Mouse (Mus musculus) cerebellum, postnatal 14 days (tissue): ENCODE measurements around the gene Jsrp1.
"Not testable (repeated sequence)": the region's sequence is repeated elsewhere in the genome, so short reads cannot be mapped to it uniquely, and the experiment has no call there.

ENCODE experiments used
- DNase-seq, 2 experiments: peaks; one replicate each; pipeline ENCODE4 v3.0.0; 2021; ENCODE audit warnings: mixed read lengths in 2 of 2

The Jsrp1 gene

GRCm38 (mm10) chr10:80831136-80831535, 17.8 kb upstream of the Jsrp1 start:
- peak in 1 of 2 experiments; percentile 50 for DNase-seq

- DNase-seq: no peak
These were observed 16.3 kb upstream of the Jsrp1 start for GRCm38 (mm10) chr10:80829359-80830278.

GRCm38 (mm10) chr10:80828587-80828986, 15.3 kb upstream of the Jsrp1 start:
- not testable (repeated sequence) for DNase-seq

- DNase-seq: no peak
These were observed 14.6 kb upstream of the Jsrp1 start for GRCm38 (mm10) chr10:80827870-80828420.

GRCm38 (mm10) chr10:80827063-80827869, 14.0 kb upstream of the Jsrp1 start:
- DNase-seq: no peak

DNA sequence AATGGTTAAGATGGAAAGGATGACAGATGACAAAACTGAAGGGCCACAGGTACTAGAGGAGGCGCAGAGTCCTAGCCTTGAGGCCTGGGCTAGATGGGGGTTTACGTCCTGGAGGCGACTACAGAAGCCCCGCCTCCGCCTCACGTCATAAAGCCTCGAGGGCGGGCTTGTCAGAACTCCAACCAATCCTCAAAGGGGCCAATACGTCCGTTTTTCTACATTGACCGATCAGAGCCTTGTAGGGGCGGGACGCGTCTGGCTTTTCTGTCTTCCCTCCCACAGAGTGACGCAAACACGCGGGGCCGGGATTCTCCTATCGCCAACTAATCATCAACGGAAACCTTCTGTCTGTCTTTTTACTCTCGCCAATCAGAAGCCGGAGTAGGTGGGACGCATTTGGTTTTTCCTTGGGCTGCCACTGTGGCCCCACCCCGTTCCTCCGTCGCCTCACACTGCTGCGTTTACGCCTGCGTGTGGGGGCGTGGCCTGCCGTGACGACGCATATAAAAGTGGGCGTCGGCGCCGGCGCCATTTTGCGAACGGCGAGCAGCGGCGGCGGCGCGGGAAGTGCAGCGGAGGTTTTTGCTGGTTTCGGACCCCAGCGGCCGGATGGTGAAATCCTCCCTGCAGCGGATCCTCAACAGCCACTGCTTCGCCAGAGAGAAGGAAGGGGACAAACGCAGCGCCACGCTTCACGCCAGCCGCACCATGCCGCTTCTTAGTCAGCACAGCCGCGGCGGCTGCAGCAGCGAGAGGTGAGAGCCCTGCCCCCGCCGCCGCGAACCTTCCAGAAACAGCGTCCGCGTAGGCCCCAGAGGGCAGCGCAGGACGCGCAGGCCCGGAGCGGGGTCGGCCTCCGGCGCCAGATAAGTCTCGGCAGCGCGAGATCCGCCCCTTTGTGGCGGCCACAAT, 13.1 kb upstream of the Jsrp1 start, which contains the start of gene Oaz1:
Gene Oaz1, plus strand, starts transcription at position 506 of the 912 bp plus-strand sequence.
- peak; percentile 99 for DNase-seq

GRCm38 (mm10) chr10:80824827-80825226, 11.5 kb upstream of the Jsrp1 start:
- DNase-seq: no peak

- DNase-seq: no peak
These were observed 10.7 kb upstream of the Jsrp1 start for GRCm38 (mm10) chr10:80823847-80824643.

GRCm38 (mm10) chr10:80823316-80823715, 10.0 kb upstream of the Jsrp1 start:
- no peak for DNase-seq

DNA sequence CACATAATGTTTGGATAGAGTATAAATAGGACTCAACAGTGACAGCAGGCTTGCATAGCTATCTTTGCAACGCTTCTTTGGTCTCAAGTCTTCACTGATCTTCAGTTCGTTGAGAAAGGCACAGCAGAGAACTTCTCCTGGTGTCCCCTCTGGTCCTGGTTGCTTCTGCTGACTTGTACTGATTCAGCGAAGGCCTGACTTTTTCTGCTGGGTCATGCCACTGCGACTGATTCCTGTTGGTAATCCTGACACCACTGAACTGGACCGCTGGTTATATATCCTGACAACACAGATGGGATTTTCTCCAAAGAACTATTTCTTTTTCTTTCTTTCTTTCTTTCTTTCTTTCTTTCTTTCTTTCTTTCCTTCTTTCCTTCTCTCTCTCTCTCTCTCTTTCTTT, 9.2 kb upstream of the Jsrp1 start:
- no peak for DNase-seq

DNA sequence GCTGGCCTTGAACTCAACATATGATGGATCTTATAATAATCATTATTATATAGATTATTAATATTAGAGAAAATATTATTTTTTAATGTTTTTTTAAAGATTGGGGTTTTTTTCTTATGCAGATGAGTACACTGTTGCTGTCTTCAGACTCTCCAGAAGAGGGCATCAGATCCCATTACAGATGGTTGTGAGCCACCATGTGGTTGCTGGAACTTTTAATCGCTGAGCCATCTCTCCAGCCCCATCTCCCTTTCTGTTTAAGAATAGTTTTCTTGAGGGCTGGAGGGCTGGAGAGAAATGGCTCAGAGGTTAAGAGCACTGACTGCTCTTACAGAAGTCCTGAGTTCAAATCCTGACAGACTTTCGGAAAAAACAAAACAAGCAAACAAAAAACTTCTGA, 8.7 kb upstream of the Jsrp1 start:
- peak in 1 of 2 experiments; percentile 55 for DNase-seq

DNA sequence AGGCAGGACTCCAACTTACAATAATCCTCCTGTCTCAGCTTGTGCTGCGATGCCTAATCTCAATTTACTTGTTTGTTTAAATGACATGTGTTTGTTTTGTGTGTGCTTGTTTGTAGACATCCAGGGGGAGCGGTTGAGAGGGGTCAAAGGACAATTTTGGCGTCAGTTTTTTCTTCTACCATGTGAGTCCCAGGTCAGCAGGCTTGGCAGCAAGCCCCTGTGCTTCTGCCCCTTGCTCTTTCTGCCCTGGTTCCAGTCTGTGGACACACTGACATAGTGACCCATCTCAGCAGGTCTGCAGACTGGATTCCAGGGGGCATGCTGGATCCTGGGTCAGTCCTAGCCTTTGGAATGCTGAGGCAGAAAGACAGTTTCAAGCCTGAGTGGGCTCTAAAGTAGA, 6.1 kb upstream of the Jsrp1 start:
- DNase-seq: no peak

DNA sequence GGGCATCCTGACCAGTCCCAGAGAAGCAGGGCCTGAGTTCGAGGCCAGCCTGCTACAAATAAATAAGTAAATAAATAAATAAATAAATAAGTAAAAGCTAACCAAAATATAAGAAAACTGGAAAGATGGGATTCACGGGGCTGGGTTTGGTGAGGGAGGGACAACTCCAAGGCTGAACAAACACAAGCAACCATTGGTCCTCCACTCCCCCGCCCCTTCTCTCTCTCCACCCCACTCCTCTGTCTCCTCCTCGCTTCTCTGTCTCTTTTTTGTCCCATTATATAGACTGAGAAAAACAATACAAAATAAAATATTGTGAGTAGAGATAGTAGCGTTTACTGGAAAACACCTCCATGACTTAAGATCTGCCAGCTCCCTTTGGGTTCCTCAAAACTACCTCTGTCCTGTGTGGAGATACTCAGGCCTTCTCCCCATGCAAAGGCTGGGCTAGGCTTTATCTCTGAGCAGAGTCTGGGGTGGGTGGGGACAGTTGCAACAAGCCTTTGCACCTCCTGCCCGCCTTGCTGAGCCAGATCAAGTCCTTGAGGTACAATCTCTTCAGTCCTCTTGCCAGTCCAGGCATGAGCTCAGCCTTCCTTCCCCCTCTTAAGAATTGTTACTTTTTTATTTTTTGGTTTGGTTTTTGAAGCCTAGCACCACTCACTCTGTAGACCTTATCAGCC, 5.4 kb upstream of the Jsrp1 start:
- DNase-seq: no peak

GRCm38 (mm10) chr10:80817955-80818354, 4.7 kb upstream of the Jsrp1 start:
- DNase-seq: not testable (repeated sequence)

DNA sequence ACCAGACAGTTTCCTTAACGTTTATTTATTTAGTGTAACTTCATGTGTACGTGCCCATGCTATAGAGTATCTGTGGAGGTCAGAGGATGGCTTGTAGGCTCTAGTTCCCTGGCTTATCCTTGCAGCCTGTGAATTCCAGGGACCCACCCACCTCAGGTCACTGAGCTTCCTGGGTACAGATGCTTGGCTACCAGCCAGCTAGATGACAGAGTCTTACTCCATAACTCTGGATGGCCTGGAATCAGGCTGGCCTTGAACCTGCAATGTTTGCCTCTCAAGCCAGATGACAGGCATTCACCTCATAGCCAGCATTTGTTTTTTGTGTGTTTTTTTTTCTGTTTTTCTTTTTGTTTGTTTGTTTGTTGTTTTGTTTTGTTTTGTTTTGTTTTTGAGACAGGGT, 3.9 kb upstream of the Jsrp1 start:
- DNase-seq: no peak

GRCm38 (mm10) chr10:80816303-80816702, 3.0 kb upstream of the Jsrp1 start:
- not testable (repeated sequence) for DNase-seq

DNA sequence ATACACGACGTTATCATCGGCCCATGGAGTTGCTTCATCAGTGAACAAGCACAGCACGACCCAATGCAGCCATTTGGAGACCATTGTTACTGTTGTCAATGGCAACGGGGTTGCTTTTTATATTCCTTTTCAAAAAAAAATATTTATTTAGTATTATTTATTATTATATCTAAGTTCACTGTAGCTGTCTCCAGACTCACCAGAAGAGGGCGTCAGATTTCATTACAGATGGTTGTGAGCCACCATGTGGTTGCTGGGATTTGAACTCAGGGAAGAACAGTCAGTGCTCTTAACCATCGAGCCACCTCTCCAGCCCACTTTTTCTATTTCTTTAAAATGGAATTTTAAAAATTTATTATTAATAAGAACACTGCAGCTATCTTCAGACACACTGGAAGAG, 1.5 kb upstream of the Jsrp1 start:
- no peak for DNase-seq

DNA sequence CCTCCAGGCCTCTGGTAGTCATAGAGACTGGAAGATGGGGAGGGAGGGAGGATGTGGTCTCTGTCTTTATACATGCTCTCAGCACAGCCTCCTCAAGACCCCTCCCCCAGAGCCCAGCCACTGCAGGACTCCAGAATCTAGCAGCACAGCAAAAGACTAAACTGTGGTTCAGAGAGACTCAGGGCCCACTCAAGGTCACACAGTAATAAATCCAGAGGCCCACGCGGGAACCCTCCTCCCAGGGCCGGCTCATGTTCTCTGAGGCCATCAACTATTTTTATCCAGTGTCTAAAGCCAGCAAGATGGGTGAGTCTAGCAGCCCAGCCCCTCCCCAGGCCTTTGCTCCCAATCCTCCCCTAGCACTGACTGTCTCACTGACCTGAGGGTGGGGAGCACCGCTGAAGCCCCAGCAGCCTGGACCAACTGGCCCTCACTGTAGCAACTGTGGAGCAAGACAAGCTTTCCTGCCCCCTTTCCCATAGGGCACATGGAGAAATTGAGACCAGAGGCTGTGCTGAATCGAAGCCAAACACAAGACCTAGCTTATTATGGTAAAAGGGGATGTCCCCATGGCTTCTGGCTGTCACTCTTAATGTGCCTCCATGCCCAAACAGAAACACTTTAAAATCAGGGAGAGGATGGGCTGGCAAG, 782 bp downstream of the Jsrp1 start:
- DNase-seq: no peak

DNA sequence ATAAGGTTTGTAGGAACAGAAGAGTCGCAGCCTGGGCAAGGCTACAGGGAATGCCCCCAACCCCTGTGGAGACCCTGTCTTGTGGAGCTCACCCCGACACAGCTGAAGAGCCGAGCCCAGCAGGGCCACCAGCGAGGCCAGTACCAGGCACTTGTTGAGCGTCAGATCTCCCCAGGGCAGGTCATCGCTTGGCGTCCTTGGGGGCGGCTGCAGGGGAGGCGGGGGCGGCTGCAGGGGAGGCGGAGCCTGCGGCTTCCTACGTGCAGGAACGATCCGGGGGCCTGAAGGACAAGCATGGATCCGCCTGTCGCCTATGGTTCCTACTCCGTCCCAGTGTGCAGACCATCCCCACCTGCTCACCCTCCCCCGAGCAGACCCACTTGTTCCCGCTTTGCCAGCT, 3.2 kb downstream of the Jsrp1 start:
- peak in 1 of 2 experiments; percentile 16 for DNase-seq

DNA sequence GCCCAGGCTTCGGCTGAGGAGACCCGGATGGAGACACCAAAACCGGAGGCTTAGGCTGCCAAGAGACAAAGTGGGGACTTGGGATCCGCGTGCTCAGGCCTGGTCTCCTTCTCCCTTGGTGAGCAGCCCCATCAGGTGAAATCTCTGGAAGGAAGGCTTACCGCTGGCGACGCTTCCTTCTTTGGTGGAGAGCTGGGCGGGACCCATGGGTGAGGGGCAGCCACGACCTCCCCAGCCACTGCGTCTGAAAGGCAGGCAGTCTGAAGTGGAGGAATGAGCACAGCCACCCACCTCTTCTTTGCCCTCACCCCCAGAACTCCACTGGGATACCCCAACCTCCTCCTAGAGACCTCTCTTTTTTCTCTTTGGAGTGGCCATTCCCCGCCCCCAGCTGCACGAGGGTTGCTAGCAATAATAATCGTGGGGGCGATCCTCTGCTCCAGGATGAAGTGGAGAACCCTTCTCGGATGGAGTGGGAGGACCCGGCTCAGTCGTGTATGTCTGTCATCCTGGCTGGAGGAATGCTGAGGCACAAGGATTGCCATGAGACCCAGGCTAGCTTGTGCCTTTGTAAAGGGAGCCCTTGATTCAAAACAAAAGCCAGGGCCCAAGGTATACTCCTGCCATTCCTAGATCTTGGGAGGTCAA, 4.2 kb downstream of the Jsrp1 start:
- peak in 1 of 2 experiments; percentile 21 for DNase-seq
